Mouse (Mus musculus): Measurements from ENCODE around the gene Prune1.
"Not testable (repeated sequence)": the region's sequence is repeated elsewhere in the genome, so short reads cannot be mapped to it uniquely, and the experiment has no call there.

Prune1 gene

DNA sequence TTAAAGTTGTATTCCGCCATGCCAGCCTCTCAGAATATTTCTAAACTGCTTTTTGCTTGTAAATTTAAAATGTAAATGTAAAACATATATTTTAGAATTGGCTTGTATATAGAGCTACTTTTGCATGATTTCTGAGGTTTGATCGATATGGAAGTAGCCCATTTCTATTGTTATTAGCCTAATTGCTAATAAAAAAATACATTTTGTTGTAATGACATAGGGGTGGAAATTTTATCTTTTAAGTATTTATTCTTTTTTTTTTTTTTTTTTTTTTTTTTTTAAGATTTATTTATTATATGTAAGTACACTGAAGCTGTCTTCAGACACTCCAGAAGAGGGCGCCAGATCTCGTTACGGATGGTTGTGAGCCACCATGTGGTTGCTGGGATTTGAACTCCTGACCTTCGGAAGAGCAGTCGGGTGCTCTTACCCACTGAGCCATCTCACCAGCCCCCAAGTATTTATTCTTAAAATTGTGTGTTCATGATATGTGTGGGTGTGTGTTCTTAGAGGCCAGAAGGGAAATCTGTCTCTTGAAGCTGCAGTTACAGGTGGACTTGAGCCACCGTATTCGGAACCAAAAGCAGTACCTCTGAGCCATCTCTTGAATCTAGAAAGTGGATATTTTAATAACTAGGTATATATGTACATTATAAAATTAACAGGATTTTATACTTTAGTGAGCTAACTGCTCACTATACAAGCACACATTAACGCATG is 68.8 kb downstream of the Prune1 start:
- not testable (repeated sequence) for DNase-seq (ENCODE audit: low read depth, low spot score)

- no peak for DNase-seq (ENCODE audit: low read depth, low spot score)
Observed at GRCm38 (mm10) chr3:95210585-95210984, 71.3 kb downstream of the Prune1 start.

DNA sequence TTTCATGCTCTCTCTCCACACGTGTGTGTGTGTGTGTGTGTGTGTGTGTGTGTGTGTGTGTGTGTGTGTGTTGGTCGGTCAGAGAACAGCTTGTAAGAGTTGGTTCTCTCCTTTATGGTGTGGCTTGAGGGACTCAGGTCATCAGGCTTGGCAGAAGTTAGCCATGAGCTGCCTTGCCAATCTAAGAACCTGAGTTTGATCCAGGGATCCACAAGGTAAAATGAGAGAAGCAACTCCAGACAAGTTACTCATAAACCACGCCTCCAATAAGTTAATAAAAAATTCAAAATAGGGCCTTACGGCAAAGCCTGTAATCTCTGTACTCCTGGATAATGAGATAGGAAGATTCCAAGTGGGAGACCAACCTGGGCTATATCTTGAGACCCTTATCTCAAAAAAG is 73.6 kb downstream of the Prune1 start:
- no peak for DNase-seq (ENCODE audit: low read depth, low spot score)

GRCm38 (mm10) chr3:95203880-95204279 is 78.0 kb downstream of the Prune1 start:
- DNase-seq (ENCODE audit: low read depth, low spot score), result no peak
